Mouse (Mus musculus): ENCODE data around the gene Tbc1d21.
A peak's percentile ranks its signal among the peaks of the same experiment; 100 is the strongest.

Tbc1d21 gene

DNA sequence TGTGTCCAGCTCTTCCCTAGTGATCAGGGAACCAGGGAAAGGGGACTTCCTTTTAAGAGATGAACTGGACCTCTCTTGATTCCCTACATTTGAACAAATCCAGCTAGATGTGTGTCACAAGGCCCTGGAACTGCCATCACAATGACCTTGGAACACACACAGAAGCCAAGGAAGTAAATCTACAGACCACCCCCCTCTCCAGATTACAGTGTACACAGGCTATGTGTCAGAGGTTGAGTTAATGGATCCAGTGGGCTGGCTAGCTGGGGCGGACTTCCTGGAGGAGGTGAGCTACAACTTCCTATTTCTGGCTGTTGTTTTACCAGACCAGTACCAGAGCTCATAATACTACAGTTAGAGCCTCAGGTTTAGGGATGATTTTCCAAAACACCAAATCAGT lies at the start of gene Tbc1d21:
Tbc1d21 (minus strand) TSS at position 101 of the 400 bp plus-strand sequence.
- no peak for DNase-seq (ENCODE audit: inconsistent ontology term)

- no peak for DNase-seq (ENCODE audit: inconsistent ontology term)
Measured at GRCm38 (mm10) chr9:58411556-58411955, 41.3 kb upstream of the Tbc1d21 start.

DNA sequence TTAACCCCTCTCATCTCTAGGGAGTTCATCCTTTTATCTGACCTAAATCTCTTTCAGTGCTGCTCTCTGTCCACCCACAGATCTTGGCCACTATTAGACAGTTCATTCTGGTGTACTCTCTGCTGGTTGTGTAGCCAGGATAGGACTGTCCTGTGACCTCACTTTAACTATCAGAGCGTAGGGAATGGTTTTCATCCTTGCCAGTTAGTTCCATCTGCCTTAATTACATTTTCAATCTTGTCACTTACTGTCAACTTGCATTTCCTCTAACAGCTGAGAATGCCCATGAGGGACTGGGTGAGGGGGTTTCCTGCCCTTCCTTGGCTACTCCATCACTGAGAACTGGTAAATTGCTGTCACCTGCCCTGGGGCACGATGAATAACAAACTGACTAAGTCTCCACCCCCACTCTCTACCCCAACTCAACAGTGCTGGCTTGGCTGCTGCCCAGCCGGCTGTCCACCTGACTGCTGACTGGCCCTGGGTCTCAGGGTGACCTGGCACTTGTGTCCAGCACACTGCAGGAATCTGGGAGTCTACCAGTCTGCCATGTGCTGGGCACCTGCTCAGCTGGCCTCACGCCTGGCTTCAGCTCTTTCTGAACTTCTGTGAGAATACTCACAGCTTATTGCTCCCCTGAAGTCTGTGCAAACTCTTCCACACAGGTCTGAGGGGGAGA lies 39.9 kb upstream of the Tbc1d21 start:
- peak; percentile 81 for DNase-seq (ENCODE audit: inconsistent ontology term)

GRCm38 (mm10) chr9:58409247-58409646 lies 39.0 kb upstream of the Tbc1d21 start:
- DNase-seq (ENCODE audit: inconsistent ontology term): peak; percentile 24

GRCm38 (mm10) chr9:58404412-58404811 lies 34.2 kb upstream of the Tbc1d21 start:
- DNase-seq (ENCODE audit: inconsistent ontology term): no peak

- DNase-seq (ENCODE audit: inconsistent ontology term): no peak
Measured at GRCm38 (mm10) chr9:58401371-58402082, 31.3 kb upstream of the Tbc1d21 start.

DNA sequence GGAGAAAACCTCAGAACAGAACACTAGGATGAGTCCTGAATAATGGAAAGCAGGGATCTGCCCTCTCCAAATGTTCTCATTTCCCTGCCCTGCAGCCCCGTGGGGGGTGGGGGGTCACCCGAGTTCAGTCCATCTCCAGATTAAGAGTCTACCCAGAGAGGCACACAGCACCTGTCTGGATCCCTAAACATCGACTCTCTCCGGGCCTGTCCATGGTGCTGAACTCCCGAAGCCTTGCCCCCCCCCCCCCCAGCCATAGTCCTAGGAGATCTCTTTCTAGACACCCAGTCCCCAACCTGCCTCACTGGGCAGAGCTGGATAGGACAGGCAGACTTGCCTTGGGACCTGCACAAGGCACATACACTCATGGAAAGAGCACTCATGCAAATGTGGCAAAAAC lies 29.4 kb upstream of the Tbc1d21 start:
- DNase-seq (ENCODE audit: inconsistent ontology term): no peak

DNA sequence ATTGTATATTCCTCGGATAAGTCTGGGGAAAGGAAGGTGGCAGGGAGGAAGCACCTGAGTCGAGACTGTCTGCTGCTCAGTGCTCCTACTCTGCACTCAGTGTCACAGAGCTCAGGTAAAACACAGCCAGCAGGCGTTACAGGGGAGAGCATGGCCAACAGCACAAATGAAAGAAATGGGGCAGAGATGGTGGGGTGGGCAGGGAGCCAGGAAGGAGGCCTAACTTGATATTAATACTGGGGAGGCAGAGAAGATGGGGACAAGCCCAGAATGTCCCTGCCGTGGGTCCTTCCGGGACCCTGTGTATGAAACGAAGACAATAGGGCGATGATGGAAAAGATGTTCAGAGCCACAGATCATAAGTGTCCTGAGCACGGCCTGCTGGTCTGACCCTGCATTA lies 24.4 kb upstream of the Tbc1d21 start:
- DNase-seq (ENCODE audit: inconsistent ontology term): no peak

DNA sequence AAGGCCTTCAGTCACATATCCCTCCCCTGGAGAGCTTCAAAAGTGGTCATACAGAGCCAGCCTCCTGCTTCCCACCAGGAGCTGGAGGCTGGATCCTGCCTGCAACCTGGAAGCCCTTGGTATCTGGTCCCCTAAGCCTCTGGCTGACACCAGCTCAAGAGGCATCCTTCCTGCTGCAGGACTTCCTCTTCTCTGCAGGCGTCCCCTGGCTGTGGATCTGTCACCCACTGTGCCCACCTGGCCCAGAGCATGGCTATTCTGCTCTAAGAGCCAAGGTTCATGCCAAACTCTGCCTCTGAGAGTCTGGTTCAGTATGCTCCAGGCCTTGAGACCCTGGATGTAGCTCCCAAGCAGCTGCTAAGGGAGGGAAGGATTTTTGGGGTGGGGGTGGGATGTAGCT lies 23.6 kb upstream of the Tbc1d21 start:
- DNase-seq (ENCODE audit: inconsistent ontology term): no peak

DNA sequence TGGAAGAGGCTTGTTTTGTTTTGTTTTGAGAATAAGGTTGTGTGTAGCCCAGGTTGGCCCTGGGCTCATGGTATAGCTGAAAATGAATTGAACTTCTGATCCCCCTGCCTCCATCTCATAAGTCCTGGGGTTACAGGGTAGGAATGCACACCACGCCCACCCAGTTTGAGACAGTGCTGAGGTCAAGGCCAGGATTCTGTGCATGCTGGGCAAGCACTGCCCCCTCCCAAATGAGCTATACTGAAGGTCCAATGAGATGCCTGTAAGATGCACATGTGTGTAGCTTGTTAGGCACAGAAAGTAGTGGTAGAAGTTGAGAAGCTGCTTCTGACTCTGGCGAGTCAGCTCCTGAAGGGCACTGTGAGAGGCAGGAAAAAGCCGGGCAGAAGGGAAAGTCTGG lies 18.1 kb upstream of the Tbc1d21 start:
- DNase-seq (ENCODE audit: inconsistent ontology term): no peak

DNA sequence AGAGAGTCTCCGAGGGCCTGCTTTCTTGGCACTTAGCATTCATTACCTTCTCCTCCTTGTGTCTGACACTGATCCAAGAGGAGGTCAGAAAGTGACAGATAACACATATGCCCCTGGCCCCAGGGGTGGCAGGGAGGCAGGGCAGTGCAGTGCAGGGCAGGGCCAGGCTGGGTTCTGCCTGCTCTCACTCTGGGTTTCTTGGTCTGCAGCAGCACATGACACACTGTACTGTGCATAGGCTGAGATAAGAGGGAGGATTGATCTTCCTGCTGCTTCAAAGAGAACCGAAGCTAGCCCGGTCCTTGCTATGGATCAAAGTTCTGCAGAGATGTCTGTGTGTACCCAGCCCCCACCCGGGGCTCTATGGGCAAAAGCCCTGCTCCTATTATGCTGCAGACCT lies 8.6 kb upstream of the Tbc1d21 start:
- no peak for DNase-seq (ENCODE audit: inconsistent ontology term)

DNA sequence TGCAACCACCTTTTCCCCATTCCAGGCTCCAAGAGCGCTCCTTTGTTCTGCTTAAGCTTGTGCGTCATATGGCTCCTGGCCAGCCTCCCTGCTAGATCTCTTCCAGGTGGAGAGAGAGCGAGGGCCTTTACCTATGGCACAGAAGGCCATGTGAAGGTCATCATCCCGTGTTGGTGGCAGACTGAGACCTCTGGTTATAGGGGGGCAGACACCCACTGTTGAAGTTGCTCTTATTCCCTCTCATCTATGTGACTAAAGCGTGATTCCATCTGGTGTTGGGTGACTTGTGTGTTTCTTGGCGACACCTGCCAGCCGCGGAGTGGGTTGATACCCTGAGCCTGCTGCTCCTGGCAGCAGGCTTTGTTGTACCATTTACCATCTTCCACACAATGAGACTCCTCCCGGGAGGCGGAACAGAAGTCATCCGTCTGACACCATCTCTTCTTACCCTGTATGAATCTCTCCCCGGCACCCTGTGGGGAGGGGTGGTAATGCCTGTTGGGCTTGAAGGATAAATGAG lies 3.7 kb upstream of the Tbc1d21 start:
- no peak for DNase-seq (ENCODE audit: inconsistent ontology term)

- no peak for DNase-seq (ENCODE audit: inconsistent ontology term)
Measured at GRCm38 (mm10) chr9:58371914-58372313, 1.7 kb upstream of the Tbc1d21 start.

- no peak for DNase-seq (ENCODE audit: inconsistent ontology term)
Measured at GRCm38 (mm10) chr9:58369644-58370043, 611 bp downstream of the Tbc1d21 start.

DNA sequence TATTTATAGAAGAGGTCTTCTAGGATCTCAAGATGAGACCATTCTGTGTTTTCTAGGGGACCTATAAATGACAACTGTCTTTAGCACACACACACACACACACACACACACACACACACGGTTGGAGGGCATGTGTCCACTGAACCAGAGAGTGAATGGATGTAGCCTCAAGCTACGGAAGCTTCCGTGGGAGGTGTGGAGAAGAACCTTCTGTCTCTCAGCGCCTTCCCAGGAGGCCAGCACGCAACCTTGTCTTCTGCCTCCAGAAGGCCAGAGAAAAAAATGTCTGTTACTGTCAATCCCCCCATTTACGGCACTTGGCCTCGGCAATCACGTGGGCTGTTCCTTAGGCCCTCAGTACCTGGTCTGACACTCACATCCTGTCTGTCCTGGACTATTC lies 5.9 kb downstream of the Tbc1d21 start:
- DNase-seq (ENCODE audit: inconsistent ontology term): no peak

DNA sequence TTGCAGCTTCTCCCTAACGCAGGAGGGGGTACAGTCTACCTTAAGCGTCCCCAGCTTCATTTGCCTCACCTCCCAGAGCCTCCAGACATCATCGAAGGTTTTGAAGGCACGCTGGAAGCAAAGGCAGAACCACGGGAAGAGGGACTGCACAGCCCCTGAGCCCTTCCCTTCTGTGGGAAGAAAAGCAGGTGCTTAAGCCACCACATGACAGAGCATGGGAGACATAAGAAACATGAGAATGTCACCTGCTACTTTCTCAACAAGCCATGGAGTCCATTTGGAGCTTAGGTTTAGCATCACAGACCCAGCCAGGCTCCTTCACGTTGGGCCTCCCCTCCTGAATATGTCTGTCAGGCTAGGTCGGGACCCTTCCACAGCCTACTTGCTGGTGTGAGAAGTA lies 8.3 kb downstream of the Tbc1d21 start:
- no peak for DNase-seq (ENCODE audit: inconsistent ontology term)

DNA sequence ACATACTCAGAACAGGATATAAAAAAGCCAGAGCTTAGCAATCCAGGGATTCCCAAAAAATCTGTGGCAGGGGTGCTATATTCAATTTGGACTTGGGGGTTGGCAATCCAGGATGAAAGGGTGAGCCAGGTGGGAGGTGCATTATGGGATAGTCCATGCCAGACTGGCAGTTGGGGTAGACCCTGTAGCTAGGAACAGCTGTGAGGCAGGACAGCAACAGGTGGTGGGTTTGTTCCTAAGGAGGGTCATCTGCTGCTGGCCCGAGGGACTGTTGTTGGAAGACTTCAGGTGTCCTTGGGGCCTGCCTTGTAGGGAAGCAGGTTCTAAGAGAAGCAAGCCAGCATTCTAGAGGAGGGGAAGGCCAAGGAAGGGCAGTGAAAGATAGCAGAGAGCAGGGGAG lies 8.9 kb downstream of the Tbc1d21 start:
- no peak for DNase-seq (ENCODE audit: inconsistent ontology term)

- DNase-seq (ENCODE audit: inconsistent ontology term): no peak
Measured at GRCm38 (mm10) chr9:58355262-58356050, 14.8 kb downstream of the Tbc1d21 start.

DNA sequence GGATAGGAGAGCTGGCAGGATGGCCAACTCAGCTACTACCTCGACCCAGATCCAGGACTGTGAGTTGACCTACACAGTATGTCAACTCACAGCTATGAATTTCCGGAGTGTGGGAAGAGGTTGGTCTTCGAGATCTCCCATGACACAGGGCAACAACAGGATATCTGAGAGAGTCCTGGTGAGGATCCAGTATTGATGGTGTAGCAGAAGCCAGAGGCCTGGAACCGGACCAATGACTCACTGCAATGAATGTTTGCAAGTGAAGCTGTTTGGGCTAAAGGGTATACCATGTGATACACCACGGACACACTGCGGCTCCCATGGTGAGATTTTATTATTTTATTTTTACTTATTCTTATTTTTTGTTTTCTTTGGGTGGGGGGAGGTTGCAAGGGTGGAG lies 15.6 kb downstream of the Tbc1d21 start:
- peak; percentile 14 for DNase-seq (ENCODE audit: inconsistent ontology term)

GRCm38 (mm10) chr9:58353224-58353623 lies 17.0 kb downstream of the Tbc1d21 start:
- DNase-seq (ENCODE audit: inconsistent ontology term): no peak

DNA sequence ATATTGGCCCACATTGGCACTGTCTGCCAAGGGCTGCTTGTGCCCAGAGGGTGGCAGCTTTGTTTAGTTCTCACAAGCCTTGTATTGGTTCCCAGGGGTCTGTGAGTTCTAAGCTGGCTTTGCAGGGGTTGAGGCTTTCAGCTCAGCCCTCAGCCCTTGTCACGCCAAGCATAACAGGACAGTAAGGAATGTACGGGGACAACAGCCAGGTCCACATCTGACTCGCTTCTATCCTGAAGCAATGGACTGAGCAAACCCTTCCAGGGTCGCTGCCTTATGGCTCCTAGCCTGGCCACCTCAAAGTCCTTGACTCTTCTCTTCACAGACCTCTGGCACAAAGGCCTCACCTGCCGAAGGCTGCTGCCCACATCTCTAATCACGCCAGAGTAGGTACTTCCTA lies 22.5 kb downstream of the Tbc1d21 start:
- DNase-seq (ENCODE audit: inconsistent ontology term): no peak

GRCm38 (mm10) chr9:58346498-58346897 lies 23.8 kb downstream of the Tbc1d21 start:
- DNase-seq (ENCODE audit: inconsistent ontology term): peak; percentile 20
